Mouse (Mus musculus): ENCODE data around the gene Chrna7. TPM values are rescaled to one million over a fixed set of nuclear protein-coding genes. Genes with fewer than 3 reads are reported as not detected.

The Chrna7 gene
- total RNA-seq, 4 experiments from 2014 or later: 0.14 to 0.16 TPM; not detected in 2

DNA sequence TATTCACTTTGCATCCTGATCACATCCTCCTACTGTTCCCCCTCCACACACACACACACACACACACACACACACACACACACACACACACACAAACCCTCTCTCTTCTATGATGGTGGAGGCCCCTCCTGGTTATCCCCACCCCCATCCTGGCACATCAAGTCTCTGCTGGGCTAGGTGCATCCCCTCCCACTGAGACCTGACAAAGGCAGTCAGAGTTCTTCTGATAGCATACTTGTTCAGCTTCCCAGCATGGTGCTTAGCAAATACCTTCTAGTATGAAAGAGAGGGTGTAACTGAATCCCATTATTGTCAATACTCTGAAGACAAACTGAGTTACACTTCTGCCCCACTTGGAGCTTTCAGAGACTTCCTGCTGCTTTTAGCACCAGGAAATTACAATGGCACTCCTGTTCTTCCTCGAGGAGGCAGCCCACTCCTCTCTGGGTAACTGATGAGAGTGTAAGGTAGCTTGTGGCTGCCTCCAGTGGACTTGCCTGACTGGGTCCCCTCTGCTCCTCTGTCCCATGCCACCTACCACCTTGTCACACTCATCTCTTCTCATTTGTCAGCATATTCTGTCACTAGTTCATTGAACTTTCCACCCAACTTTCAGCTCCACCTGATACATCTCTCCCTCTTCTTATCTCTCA is 127.9 kb downstream of the Chrna7 start:
- DNase-seq (ENCODE audit: low spot score): no peak

DNA sequence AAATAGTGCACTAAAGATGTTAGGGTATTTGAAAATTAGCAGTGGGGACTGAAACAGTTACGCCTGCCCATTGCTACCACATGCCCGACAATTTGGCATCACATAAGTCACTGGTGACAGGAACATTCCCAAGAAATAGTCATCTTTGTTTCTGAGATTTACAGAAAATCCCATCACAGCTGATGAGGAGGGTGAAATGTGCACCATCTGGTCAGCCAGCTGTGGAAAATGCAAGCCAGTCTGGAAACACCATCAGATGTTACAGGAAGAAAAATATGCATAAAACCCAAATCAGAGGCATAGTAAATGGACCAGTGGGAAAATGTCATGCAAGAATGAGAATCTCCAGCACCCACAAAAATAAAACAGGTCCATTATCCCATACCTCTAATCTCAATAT is 151.4 kb downstream of the Chrna7 start:
- DNase-seq (ENCODE audit: low spot score): no peak

Other genes starting within 250 kb of the Chrna7 start
- gene Otud7a, start 232.2 kb upstream of the Chrna7 start, total RNA-seq (2022): under 1 TPM in 1 of 4 experiments, not detected in 3; 0.12 TPM